Mouse (Mus musculus): Measurements from ENCODE around the gene N4bp2.

DNA sequence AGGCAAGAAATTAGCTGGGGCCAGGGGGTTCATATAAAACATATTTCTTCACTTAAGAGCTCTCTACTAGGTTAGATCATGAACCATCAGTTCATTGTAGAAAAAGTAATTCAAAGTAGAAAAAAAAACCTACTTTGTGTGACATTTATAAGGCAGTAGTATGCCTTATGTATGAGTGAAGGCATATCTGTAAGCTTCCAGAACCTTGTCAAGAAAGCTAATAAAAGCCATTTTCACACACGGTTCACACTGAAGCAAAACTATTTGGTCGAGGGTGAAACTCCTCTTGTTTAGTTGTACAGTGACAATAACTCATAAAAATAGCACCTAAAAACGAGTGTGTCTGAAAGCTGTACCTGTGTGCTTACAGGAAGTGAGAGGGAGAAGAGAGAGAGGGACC is 92.2 kb downstream of the N4bp2 start:
- TF ChIP-seq FLI1 (IDR thresholded peaks at IDR 0.05; ENCODE audit: low read length) (no peak), GATA1 (IDR thresholded peaks at IDR 0.05; ENCODE audit: borderline replicate concordance, low read length) (no peak)

All from megakaryocyte, embryonic 14.5 days (primary cell).